Mouse (Mus musculus) liver, postnatal 0 days (tissue): ENCODE results near the gene Ipcef1. TPM values are rescaled to one million over a fixed set of nuclear protein-coding genes. Genes with fewer than 3 reads are reported as not detected.

Experiments
- ATAC-seq: fragments of 200-750 bp; cut with Nextera tagmentation; 2 replicates; pipeline ENCODE4 v1.8.0; 2017; ENCODE audit warnings: mild to moderate bottlenecking, moderate library complexity
- DNase-seq: peaks from one replicate; pipeline ENCODE4 v3.0.0-alpha.2; 2016
- H3K27ac ChIP-seq: fragments of 300-500 bp; sonication (generic); 2 replicates; pipeline ENCODE4 v1.5.1; 2014; ENCODE audit warnings: antibody characterized with exemption, moderate library complexity, mild to moderate bottlenecking, low read depth
- H3K27me3 ChIP-seq: fragments of 300-500 bp; sonication (generic); 2 replicates; pipeline ENCODE4 v1.6.1; 2014; ENCODE audit warnings: low read length, control low read depth, mixed read lengths; ENCODE audit not compliant: insufficient read depth
- H3K36me3 ChIP-seq: fragments of 300-500 bp; sonication (generic); replicated peaks from 2 replicates; pipeline ENCODE4 v1.6.1; 2014; ENCODE audit warnings: mild to moderate bottlenecking, control low read depth, low read length, moderate library complexity, mixed read lengths; ENCODE audit not compliant: insufficient read depth
- H3K4me1 ChIP-seq: fragments of 300-500 bp; sonication (generic); 2 replicates; pipeline ENCODE4 v1.6.1; 2014; ENCODE audit warnings: antibody characterized with exemption, mild to moderate bottlenecking, control low read depth; ENCODE audit not compliant: insufficient read depth
- H3K4me2 ChIP-seq: fragments of 300-500 bp; sonication (generic); 2 replicates; pipeline ENCODE4 v1.6.1; 2014; ENCODE audit warnings: low read depth, mild to moderate bottlenecking, low read length, moderate library complexity, mixed read lengths
- H3K4me3 ChIP-seq: fragments of 300-500 bp; sonication (generic); 2 replicates; pipeline ENCODE4 v1.5.1; 2014; ENCODE audit warnings: low read depth, low read length
- H3K9ac ChIP-seq: fragments of 300-500 bp; sonication (generic); replicated peaks from 2 replicates; pipeline ENCODE4 v1.6.1; 2014; ENCODE audit warnings: mild to moderate bottlenecking, moderate library complexity
- H3K9me3 ChIP-seq: fragments of 300-500 bp; sonication (generic); 2 replicates; pipeline ENCODE4 v1.6.1; 2016; ENCODE audit warnings: mild to moderate bottlenecking, control low read depth, low read length, mixed read lengths
- CTCF ChIP-seq: sonication (generic); IDR thresholded peaks from 2 replicates; pipeline ENCODE4 v1.5.1; 2016; ENCODE audit warnings: antibody characterized with exemption, low read depth
- EP300 ChIP-seq: IDR thresholded peaks from 2 replicates; pipeline ENCODE4 v1.6.1; 2016; ENCODE audit warnings: antibody characterized with exemption, low read depth, mild to moderate bottlenecking
- WGBS: fragments of 180-500 bp; shearing (Covaris S2); extraction: QIAGEN DNeasy Blood & Tissue Kit; methylation state at CpG from one replicate; pipeline ENCODE4 v1.1.7; 2014; ENCODE audit not compliant: insufficient replicate concordance; 5-methylcytosine and 5-hydroxymethylcytosine counted together
- polyA plus RNA-seq: library from polyadenylated mRNA; unstranded; fragments of >200 nt; fragmentation: Nextera tagmentation; extraction: Ambion mirVana; gene quantifications from 2 replicates; pipeline ENCODE4 v1.2.1, GENCODE M21; 2015

Ipcef1 gene
- polyA plus RNA-seq, 1 experiment from 2014 or later, result 1.1 TPM

GRCm38 (mm10) chr10:6934776-6935175 is 117.5 kb downstream of the Ipcef1 start:
- 78% methylated on average over 3 of the region's 3 CpGs for WGBS
- TF ChIP-seq EP300, result no peak
- TF ChIP-seq CTCF, result no peak
- Histone ChIP-seq H3K4me3 (no peak overlapping the region), H3K9me3 (no peaks in the 10 kb centered on the region), H3K4me2 (no peak overlapping the region), H3K27me3 (no peaks in the 10 kb centered on the region), H3K27ac (no peak overlapping the region), H3K4me1 (no peaks in the 10 kb centered on the region), H3K36me3 (no peaks in the 10 kb centered on the region), H3K9ac (no peak overlapping the region)
- DNase-seq (no peak), ATAC-seq (no peak)

- no peaks in the 10 kb centered on the region for H3K27me3 ChIP-seq
- no peak for ATAC-seq
- 64% methylated on average over 2 of the region's 2 CpGs for WGBS
- TF ChIP-seq CTCF (no peak), EP300 (no peak)
- H3K4me3 ChIP-seq, result no peak overlapping the region
- no peaks in the 10 kb centered on the region for H3K4me1 ChIP-seq
- no peak for DNase-seq
- H3K36me3 ChIP-seq, result no peaks in the 10 kb centered on the region
- no peaks in the 10 kb centered on the region for H3K9me3 ChIP-seq
- no peak overlapping the region for H3K4me2 ChIP-seq
- H3K27ac ChIP-seq, result no peak overlapping the region
- no peak overlapping the region for H3K9ac ChIP-seq
Observed at GRCm38 (mm10) chr10:6930889-6931288, 121.4 kb downstream of the Ipcef1 start.

GRCm38 (mm10) chr10:6930398-6930797 is 121.9 kb downstream of the Ipcef1 start:
- no peaks in the 10 kb centered on the region for H3K9me3 ChIP-seq
- H3K27me3 ChIP-seq, result no peaks in the 10 kb centered on the region
- TF ChIP-seq EP300 (no peak), CTCF (no peak)
- 81% methylated on average over 1 of the region's 1 CpGs for WGBS
- no peaks in the 10 kb centered on the region for H3K4me1 ChIP-seq
- no peak overlapping the region for H3K4me3 ChIP-seq
- no peaks in the 10 kb centered on the region for H3K36me3 ChIP-seq
- ATAC-seq (no peak), DNase-seq (no peak)
- no peak overlapping the region for H3K27ac ChIP-seq
- no peak overlapping the region for H3K9ac ChIP-seq
- H3K4me2 ChIP-seq, result no peak overlapping the region

GRCm38 (mm10) chr10:6928905-6929304 is 123.4 kb downstream of the Ipcef1 start:
- WGBS, result 36% methylated on average over 1 of the region's 1 CpGs
- Histone ChIP-seq H3K9ac (no peak overlapping the region), H3K9me3 (no peaks in the 10 kb centered on the region), H3K27ac (no peak overlapping the region), H3K4me2 (no peak overlapping the region), H3K4me1 (no peaks in the 10 kb centered on the region), H3K4me3 (no peak overlapping the region), H3K27me3 (no peaks in the 10 kb centered on the region), H3K36me3 (no peaks in the 10 kb centered on the region)
- ATAC-seq (no peak), DNase-seq (no peak)
- TF ChIP-seq EP300, result no peak
- TF ChIP-seq CTCF, result no peak

- Histone ChIP-seq H3K27ac (no peak overlapping the region), H3K4me3 (no peak overlapping the region), H3K4me2 (no peak overlapping the region), H3K36me3 (no peaks in the 10 kb centered on the region), H3K27me3 (no peaks in the 10 kb centered on the region), H3K4me1 (no peaks in the 10 kb centered on the region), H3K9me3 (no peaks in the 10 kb centered on the region), H3K9ac (no peak overlapping the region)
- no peak for ATAC-seq
- TF ChIP-seq CTCF (no peak), EP300 (no peak)
- 70% methylated on average over 4 of the region's 4 CpGs for WGBS
- DNase-seq, result no peak
Observed at GRCm38 (mm10) chr10:6927600-6928223, 124.6 kb downstream of the Ipcef1 start.

- no peaks in the 10 kb centered on the region for H3K36me3 ChIP-seq
- H3K4me2 ChIP-seq, result no peak overlapping the region
- ATAC-seq (no peak), DNase-seq (no peak)
- no peaks in the 10 kb centered on the region for H3K4me1 ChIP-seq
- H3K4me3 ChIP-seq, result no peak overlapping the region
- 86% methylated on average over 2 of the region's 2 CpGs for WGBS
- no peaks in the 10 kb centered on the region for H3K27me3 ChIP-seq
- no peak overlapping the region for H3K9ac ChIP-seq
- H3K27ac ChIP-seq, result no peak overlapping the region
- no peaks in the 10 kb centered on the region for H3K9me3 ChIP-seq
- no peak for TF ChIP-seq CTCF
- TF ChIP-seq EP300, result no peak
Observed at GRCm38 (mm10) chr10:6926724-6927123, 125.6 kb downstream of the Ipcef1 start.
